Mouse (Mus musculus): ENCODE results near the gene Traf7. TPM values are rescaled to one million over a fixed set of nuclear protein-coding genes. Genes with fewer than 3 reads are reported as not detected.

Traf7 gene
- polyA plus RNA-seq, 1 experiment from 2014 or later, result 80.6 TPM

DNA sequence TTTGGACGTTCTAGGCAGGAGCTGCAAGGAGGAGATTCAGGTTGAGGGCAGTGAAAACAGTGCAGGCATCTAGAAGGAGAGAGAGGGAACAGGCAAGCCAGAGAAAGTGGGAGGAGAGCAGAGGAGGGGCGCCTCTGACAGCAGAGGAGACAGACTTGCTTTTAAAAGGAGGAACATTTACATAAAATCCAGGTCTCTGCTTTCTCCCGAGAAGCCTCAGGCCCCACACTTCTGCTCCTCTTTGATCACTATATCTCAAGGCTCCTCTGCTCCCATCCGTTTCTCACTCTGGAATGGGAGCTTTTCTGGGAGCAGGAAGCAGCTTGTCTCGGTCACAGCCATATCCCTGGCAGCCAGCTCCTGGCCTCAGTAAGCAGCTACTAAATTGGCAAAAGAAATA lies 7.6 kb upstream of the Traf7 start:
- 38% methylated on average over 5 of the region's 5 CpGs for WGBS
- Histone ChIP-seq H3K4me3 (replicated peaks; ENCODE audit: low read length) (no peak overlapping the region), H3K4me1 (ENCODE audit: control insufficient read depth, insufficient read depth, low read length) (peaks cover 13% of the 10 kb centered on the region), H3K4me2 (ENCODE audit: low read depth, low read length) (no peak overlapping the region), H3K36me3 (ENCODE audit: control insufficient read depth, insufficient read depth, low read length) (no peaks in the 10 kb centered on the region), H3K9me3 (replicated peaks; ENCODE audit: control insufficient read depth, low read length) (no peaks in the 10 kb centered on the region), H3K27ac (ENCODE audit: low read length) (0 out of 2 replicates have a peak overlapping the region, but pooled peaks have one; percentile 10), H3K9ac (ENCODE audit: low read length) (0 out of 2 replicates have a peak overlapping the region, but pooled peaks have one; percentile 23), H3K27me3 (ENCODE audit: control insufficient read depth, insufficient read depth, low read length) (no peaks in the 10 kb centered on the region)
- ATAC-seq (ENCODE audit: insufficient read depth, low FRiP score), result no peak

DNA sequence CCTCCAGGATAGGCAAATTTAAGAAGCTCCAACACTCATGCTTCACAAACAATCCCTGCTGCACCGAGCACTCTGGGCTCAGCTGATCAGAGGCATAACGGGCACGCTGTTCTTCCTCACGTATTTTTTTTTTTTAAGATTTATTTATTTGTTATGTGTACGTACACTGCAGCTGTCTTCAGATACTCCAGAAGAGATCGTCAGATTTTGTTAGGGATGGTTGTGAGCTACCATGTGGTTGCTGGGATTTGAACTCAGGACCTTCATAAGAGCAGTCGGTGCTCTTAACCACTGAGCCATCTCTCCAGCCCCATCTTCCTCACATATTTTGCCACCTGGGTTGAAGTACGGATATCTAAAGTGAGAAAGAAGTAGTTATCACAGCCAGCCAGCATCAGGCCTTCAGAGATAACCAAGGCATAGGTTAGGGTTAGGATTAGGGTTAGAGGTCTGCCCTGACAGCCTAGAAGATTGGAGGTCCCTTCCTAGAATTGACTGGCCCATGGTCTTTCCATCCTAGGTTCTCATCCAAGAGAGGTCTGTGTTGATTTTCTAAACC lies 6.5 kb upstream of the Traf7 start, which contains the start of gene Rab26:
Gene Rab26, minus strand, starts transcription at position 51 of the 559 bp plus-strand sequence.
- 84% methylated on average over 8 of the region's 8 CpGs for WGBS
- ATAC-seq (ENCODE audit: insufficient read depth, low FRiP score), result no peak
- Histone ChIP-seq H3K27ac (ENCODE audit: low read length) (0 out of 2 replicates have a peak within 1 kb of the TSS, but pooled peaks have one; percentile 10), H3K4me3 (replicated peaks; ENCODE audit: low read length) (peak within 1 kb of the TSS; percentile 41), H3K36me3 (ENCODE audit: control insufficient read depth, insufficient read depth, low read length) (0 out of 2 replicates have a peak, but pooled peaks cover 6% of the 10 kb centered on the region), H3K4me2 (ENCODE audit: low read depth, low read length) (peak within 1 kb of the TSS; percentile 72), H3K4me1 (ENCODE audit: control insufficient read depth, insufficient read depth, low read length) (peaks cover 24% of the 10 kb centered on the region), H3K27me3 (ENCODE audit: control insufficient read depth, insufficient read depth, low read length) (no peaks in the 10 kb centered on the region), H3K9me3 (replicated peaks; ENCODE audit: control insufficient read depth, low read length) (no peaks in the 10 kb centered on the region), H3K9ac (ENCODE audit: low read length) (peak within 1 kb of the TSS; percentile 62)

DNA sequence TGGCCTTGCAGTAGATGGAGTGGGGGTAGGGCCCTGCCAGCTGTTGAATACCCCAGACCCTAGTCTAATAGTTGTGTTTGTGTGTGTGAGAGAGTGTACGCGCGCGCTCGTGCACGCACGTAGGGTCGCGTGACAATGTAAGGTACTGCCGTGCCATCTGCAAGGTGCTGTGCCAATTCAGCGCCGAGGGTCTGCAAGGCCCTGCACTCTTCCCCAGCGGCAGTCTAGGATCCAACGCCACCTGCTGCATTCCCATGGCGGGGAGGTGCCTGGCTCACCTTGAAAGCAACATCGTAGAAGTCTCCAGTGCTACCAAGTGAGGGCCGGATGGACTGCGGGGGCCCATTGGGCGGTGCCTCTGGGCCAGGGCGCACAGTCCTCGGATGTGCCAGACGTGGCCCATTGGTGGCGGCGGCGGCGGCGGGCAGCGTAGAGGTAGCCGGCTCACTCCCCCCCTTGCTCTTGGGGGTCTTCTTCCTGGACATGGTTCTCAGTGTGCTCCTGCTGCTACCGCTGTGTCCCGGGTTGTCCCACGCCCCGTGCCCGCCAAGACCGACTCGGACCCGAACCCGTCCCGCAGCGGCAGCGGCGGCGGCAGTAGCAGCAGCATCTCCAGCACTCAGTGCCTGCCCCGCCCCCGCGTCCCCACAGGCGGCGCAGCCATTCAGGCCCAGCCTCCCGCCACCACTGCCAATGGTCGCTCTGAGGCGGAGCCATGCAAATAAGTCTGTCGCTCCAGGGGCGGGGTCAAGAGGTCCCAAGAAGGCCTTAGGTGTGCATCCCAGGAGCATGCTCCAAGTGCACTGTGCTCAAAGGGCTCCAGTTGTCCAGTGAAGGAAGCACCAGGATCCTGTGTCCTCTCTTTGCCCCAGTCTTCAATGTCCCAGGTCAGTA lies 5.6 kb upstream of the Traf7 start:
- no peak overlapping the region for H3K27ac ChIP-seq (ENCODE audit: low read length)
- peak; percentile 74 for ATAC-seq (ENCODE audit: insufficient read depth, low FRiP score)
- H3K9me3 ChIP-seq (replicated peaks; ENCODE audit: control insufficient read depth, low read length), result no peaks in the 10 kb centered on the region
- peak overlapping the region; percentile 41 for H3K4me3 ChIP-seq (replicated peaks; ENCODE audit: low read length)
- H3K36me3 ChIP-seq (ENCODE audit: control insufficient read depth, insufficient read depth, low read length), result 0 out of 2 replicates have a peak, but pooled peaks cover 6% of the 10 kb centered on the region
- H3K27me3 ChIP-seq (ENCODE audit: control insufficient read depth, insufficient read depth, low read length), result no peaks in the 10 kb centered on the region
- H3K4me1 ChIP-seq (ENCODE audit: control insufficient read depth, insufficient read depth, low read length), result peaks cover 25% of the 10 kb centered on the region
- peak overlapping the region; percentile 72 for H3K4me2 ChIP-seq (ENCODE audit: low read depth, low read length)
- 10% methylated on average over 53 of the region's 53 CpGs for WGBS
- H3K9ac ChIP-seq (ENCODE audit: low read length), result peak overlapping the region; percentile 62

DNA sequence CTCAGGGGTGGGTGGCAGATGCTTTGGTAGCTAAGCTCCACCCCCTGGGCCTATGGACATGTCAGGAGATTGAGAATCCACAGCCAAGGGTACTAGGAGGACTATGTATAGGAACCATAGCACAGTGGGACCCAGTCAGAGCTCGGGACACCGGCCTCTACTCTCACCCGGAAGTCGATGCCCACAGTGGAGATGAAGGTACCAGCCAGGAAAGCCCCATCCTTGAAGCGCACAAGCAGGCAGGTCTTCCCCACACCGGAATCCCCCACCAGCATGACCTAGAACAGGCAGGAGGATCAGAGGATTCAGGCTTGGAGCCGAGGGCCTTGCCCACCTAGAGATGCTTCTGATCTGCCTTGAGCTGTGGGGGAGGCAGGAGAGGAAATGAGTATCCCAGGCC lies 4.3 kb upstream of the Traf7 start:
- Histone ChIP-seq H3K27me3 (ENCODE audit: control insufficient read depth, insufficient read depth, low read length) (no peaks in the 10 kb centered on the region), H3K9me3 (replicated peaks; ENCODE audit: control insufficient read depth, low read length) (no peaks in the 10 kb centered on the region), H3K9ac (ENCODE audit: low read length) (0 out of 2 replicates have a peak overlapping the region, but pooled peaks have one; percentile 36), H3K4me3 (replicated peaks; ENCODE audit: low read length) (no peak overlapping the region), H3K4me2 (ENCODE audit: low read depth, low read length) (0 out of 2 replicates have a peak overlapping the region, but pooled peaks have one; percentile 5), H3K27ac (ENCODE audit: low read length) (no peak overlapping the region), H3K4me1 (ENCODE audit: control insufficient read depth, insufficient read depth, low read length) (peaks cover 25% of the 10 kb centered on the region), H3K36me3 (ENCODE audit: control insufficient read depth, insufficient read depth, low read length) (0 out of 2 replicates have a peak, but pooled peaks cover 6% of the 10 kb centered on the region)
- WGBS, result 80% methylated on average over 7 of the region's 7 CpGs
- ATAC-seq (ENCODE audit: insufficient read depth, low FRiP score), result no peak

DNA sequence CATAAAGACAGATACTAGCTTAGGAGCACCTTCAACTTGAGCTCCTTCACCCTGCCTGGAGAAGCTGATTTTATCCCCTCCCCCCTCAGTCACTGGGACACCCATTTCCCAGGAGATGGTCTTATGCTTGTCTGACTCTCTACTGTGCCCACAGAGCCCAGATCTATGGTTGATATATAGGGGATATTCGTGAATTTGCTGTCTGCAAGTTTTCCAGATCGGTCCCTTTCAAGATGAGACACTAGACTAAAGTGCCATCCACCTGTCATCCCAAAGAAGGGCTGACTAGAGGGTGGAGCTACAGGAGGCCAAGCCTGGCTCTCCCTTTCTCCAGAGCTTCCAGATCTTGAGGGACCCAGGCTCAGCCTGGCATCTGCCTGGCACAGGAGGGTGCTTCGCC lies 3.3 kb upstream of the Traf7 start:
- Histone ChIP-seq H3K9me3 (replicated peaks; ENCODE audit: control insufficient read depth, low read length) (no peaks in the 10 kb centered on the region), H3K27me3 (ENCODE audit: control insufficient read depth, insufficient read depth, low read length) (no peaks in the 10 kb centered on the region), H3K4me2 (ENCODE audit: low read depth, low read length) (no peak overlapping the region), H3K4me3 (replicated peaks; ENCODE audit: low read length) (no peak overlapping the region), H3K36me3 (ENCODE audit: control insufficient read depth, insufficient read depth, low read length) (0 out of 2 replicates have a peak, but pooled peaks cover 6% of the 10 kb centered on the region), H3K9ac (ENCODE audit: low read length) (0 out of 2 replicates have a peak overlapping the region, but pooled peaks have one; percentile 81), H3K4me1 (ENCODE audit: control insufficient read depth, insufficient read depth, low read length) (peaks cover 32% of the 10 kb centered on the region), H3K27ac (ENCODE audit: low read length) (no peak overlapping the region)
- ATAC-seq (ENCODE audit: insufficient read depth, low FRiP score), result no peak
- WGBS, result 71% methylated on average over 3 of the region's 3 CpGs

DNA sequence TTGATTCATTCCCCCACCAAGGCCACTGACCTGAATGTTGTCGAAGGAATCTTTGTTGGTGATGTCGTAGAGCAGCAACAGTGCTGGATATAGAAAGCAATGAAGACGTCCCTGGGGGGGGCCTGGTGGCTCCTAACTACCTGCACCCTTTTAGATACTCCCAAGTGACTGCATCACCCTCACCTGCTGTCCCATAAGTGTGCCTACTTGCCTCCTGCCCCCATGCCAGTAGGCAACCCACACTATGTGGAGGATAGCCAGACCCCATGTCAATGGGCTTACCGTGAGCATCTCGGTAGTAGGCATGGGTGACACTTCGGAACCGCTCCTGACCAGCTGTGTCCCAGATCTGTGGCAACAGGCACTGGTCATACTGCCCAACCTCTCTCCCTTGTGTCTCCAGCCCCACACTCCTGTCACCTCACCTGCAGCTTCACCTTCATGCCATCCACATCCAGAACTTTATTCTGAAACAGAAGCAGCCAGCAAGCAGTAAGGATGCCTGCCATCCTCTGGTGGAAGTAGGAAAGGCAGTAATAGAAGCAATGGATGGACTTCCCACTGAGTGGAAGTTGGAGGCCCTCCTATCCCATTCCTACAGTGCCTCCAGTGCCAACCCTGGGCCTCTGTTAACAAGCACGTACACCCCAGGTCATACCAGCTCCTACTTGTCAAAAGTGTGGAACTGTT lies 2.8 kb upstream of the Traf7 start:
- Histone ChIP-seq H3K9me3 (replicated peaks; ENCODE audit: control insufficient read depth, low read length) (no peaks in the 10 kb centered on the region), H3K36me3 (ENCODE audit: control insufficient read depth, insufficient read depth, low read length) (0 out of 2 replicates have a peak, but pooled peaks cover 6% of the 10 kb centered on the region), H3K27ac (ENCODE audit: low read length) (peak overlapping the region; percentile 85; the same call in 1 of the 2 replicates), H3K4me1 (ENCODE audit: control insufficient read depth, insufficient read depth, low read length) (peaks cover 37% of the 10 kb centered on the region), H3K4me2 (ENCODE audit: low read depth, low read length) (peak overlapping the region; percentile 66), H3K27me3 (ENCODE audit: control insufficient read depth, insufficient read depth, low read length) (no peaks in the 10 kb centered on the region), H3K9ac (ENCODE audit: low read length) (peak overlapping the region; percentile 81), H3K4me3 (replicated peaks; ENCODE audit: low read length) (peak overlapping the region; percentile 65)
- 44% methylated on average over 8 of the region's 8 CpGs for WGBS
- no peak for ATAC-seq (ENCODE audit: insufficient read depth, low FRiP score)

DNA sequence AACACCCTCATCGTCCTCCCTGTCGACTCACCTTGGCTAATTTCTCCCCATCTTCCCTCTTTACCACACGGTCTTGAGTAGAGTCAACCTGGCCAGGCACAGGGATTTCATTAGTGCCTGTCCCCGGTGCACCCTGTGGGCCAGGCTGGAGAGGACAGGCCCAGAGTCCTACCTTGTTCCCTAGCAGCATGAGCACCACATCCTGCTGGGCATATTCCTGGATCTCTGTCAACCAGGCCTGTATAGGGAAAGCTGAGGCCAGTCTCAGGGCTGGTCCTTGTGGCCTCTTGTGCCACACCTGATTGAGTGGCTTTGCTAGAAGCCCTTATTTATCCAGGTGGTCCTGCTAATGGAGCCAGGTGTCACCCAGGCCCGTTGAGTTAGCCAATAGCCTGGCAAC lies 2.1 kb upstream of the Traf7 start:
- H3K27ac ChIP-seq (ENCODE audit: low read length), result peak overlapping the region; percentile 85
- H3K36me3 ChIP-seq (ENCODE audit: control insufficient read depth, insufficient read depth, low read length), result 0 out of 2 replicates have a peak, but pooled peaks cover 6% of the 10 kb centered on the region
- no peaks in the 10 kb centered on the region for H3K27me3 ChIP-seq (ENCODE audit: control insufficient read depth, insufficient read depth, low read length)
- 26% methylated on average over 5 of the region's 5 CpGs for WGBS
- peak overlapping the region; percentile 81 for H3K9ac ChIP-seq (ENCODE audit: low read length)
- H3K4me2 ChIP-seq (ENCODE audit: low read depth, low read length), result peak overlapping the region; percentile 66
- H3K4me3 ChIP-seq (replicated peaks; ENCODE audit: low read length), result peak overlapping the region; percentile 65
- no peaks in the 10 kb centered on the region for H3K9me3 ChIP-seq (replicated peaks; ENCODE audit: control insufficient read depth, low read length)
- H3K4me1 ChIP-seq (ENCODE audit: control insufficient read depth, insufficient read depth, low read length), result peaks cover 41% of the 10 kb centered on the region
- no peak for ATAC-seq (ENCODE audit: insufficient read depth, low FRiP score)

DNA sequence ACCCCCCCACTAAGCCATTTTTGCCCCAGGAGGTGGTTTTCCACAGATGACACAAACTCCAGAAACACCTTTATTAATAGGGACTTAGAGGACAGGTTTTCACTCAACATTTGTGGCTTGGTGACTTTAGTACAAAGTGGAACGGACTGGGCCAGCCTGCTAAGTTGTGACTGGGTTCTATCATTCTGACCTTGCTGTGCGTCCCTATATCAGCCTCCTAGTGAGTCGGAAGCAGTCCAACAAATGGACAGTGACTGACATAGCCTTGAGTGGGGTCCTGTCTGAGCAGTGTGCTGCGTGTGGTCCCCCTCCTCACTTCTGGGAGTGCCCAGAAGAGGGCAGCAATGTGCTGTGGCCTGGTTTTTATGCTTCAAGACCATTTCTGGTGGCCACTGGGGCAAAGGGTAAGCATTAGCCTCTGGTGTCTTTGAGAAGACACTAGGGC lies 1.3 kb upstream of the Traf7 start:
- Histone ChIP-seq H3K36me3 (ENCODE audit: control insufficient read depth, insufficient read depth, low read length) (0 out of 2 replicates have a peak, but pooled peaks cover 6% of the 10 kb centered on the region), H3K27ac (ENCODE audit: low read length) (peak overlapping the region; percentile 85), H3K4me2 (ENCODE audit: low read depth, low read length) (peak overlapping the region; percentile 66), H3K27me3 (ENCODE audit: control insufficient read depth, insufficient read depth, low read length) (no peaks in the 10 kb centered on the region), H3K4me3 (replicated peaks; ENCODE audit: low read length) (peak overlapping the region; percentile 65), H3K4me1 (ENCODE audit: control insufficient read depth, insufficient read depth, low read length) (peaks cover 42% of the 10 kb centered on the region), H3K9ac (ENCODE audit: low read length) (peak overlapping the region; percentile 81), H3K9me3 (replicated peaks; ENCODE audit: control insufficient read depth, low read length) (no peaks in the 10 kb centered on the region)
- under 1% methylated on average over 4 of the region's 4 CpGs for WGBS
- ATAC-seq (ENCODE audit: insufficient read depth, low FRiP score), result no peak
